Mouse (Mus musculus) forebrain, embryonic 14.5 days (tissue): ENCODE measurements around the gene A830031A19Rik. TPM values are rescaled to one million over a fixed set of nuclear protein-coding genes. Genes with fewer than 3 reads are reported as not detected.

Source experiments
- ATAC-seq: fragments of 200-750 bp; cut with Nextera tagmentation; 2 replicates; pipeline ENCODE4 v1.8.0; 2017; ENCODE audit warnings: mild to moderate bottlenecking, moderate library complexity
- DNase-seq: peaks from one replicate; pipeline ENCODE4 v3.0.0-alpha.2; 2015; ENCODE audit warnings: low spot score
- H3K27ac ChIP-seq: fragments of 300-500 bp; sonication (generic); 2 replicates; pipeline ENCODE4 v1.5.1; 2014; ENCODE audit warnings: low read depth, mild to moderate bottlenecking, control low read depth, low read length, moderate library complexity
- H3K27me3 ChIP-seq: fragments of 300-500 bp; sonication (generic); replicated peaks from 2 replicates; pipeline ENCODE4 v1.6.1; 2014; ENCODE audit warnings: low read length, control low read depth, mixed read lengths; ENCODE audit not compliant: control insufficient read depth, insufficient read depth
- H3K36me3 ChIP-seq: fragments of 300-500 bp; sonication (generic); 2 replicates; pipeline ENCODE4 v1.6.1; 2014; ENCODE audit warnings: low read length, control low read depth; ENCODE audit not compliant: control insufficient read depth, insufficient read depth
- H3K4me1 ChIP-seq: fragments of 300-500 bp; sonication (generic); 2 replicates; pipeline ENCODE4 v1.6.1; 2014; ENCODE audit warnings: antibody characterized with exemption, low read length, control low read depth; ENCODE audit not compliant: control insufficient read depth, insufficient read depth
- H3K4me2 ChIP-seq: fragments of 300-500 bp; sonication (generic); 2 replicates; pipeline ENCODE4 v1.6.1; 2014; ENCODE audit warnings: mild to moderate bottlenecking, control low read depth, low read length
- H3K4me3 ChIP-seq: fragments of 300-500 bp; sonication (generic); 2 replicates; pipeline ENCODE4 v1.5.1; 2014; ENCODE audit warnings: low read depth, low read length, control low read depth
- H3K9ac ChIP-seq: fragments of 300-500 bp; sonication (generic); 2 replicates; pipeline ENCODE4 v1.6.1; 2014; ENCODE audit warnings: mild to moderate bottlenecking, low read length, control low read depth, moderate library complexity
- H3K9me3 ChIP-seq: fragments of 300-500 bp; sonication (generic); replicated peaks from 2 replicates; pipeline ENCODE4 v1.6.1; 2016; ENCODE audit warnings: low read length, control low read depth, mixed read lengths; ENCODE audit not compliant: control insufficient read depth
- WGBS: fragments of 180-500 bp; shearing (Covaris S2); extraction: QIAGEN DNeasy Blood & Tissue Kit; methylation state at CpG from one replicate; pipeline ENCODE4 v1.1.7; 2014; 5-methylcytosine and 5-hydroxymethylcytosine counted together
- polyA plus RNA-seq: library from polyadenylated mRNA; unstranded; fragments of >200 nt; fragmentation: Nextera tagmentation; extraction: Ambion mirVana; gene quantifications from 2 replicates; pipeline ENCODE4 v1.2.1, GENCODE M21; 2014

A830031A19Rik gene
- polyA plus RNA-seq, 1 experiment from 2014 or later: 0.32 TPM

DNA sequence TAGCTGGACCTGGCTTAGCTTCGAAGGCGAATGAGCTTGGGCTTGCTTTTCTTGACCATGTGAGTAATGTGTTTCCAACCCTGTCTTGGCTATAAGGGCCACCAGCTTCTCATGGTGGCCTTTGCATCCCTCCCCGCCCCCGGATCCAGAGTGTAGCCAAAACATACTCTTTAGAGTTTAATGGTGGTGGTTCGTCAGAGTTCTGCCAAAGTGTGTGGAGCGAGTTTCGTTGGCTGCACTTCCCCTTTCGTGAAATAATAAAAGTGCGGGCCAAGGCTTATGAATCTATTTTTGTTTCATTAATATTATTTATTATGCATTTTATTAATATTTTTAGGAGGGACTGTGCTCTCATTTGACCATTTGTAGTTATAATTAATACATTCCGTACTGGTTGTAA is 24.4 kb upstream of the A830031A19Rik start:
- DNase-seq: no peak
- Histone ChIP-seq H3K4me3 (peak overlapping the region; percentile 10; the same call in 1 of the 2 replicates), H3K27me3 (no peaks in the 10 kb centered on the region), H3K4me2 (peak overlapping the region; percentile 43), H3K9me3 (no peaks in the 10 kb centered on the region), H3K36me3 (peaks cover 4% of the 10 kb centered on the region; the same call in 1 of the 2 replicates), H3K4me1 (peaks cover 89% of the 10 kb centered on the region), H3K9ac (peak overlapping the region; percentile 58), H3K27ac (peak overlapping the region; percentile 73)
- no peak for ATAC-seq
- WGBS: 47% methylated on average over 10 of the region's 10 CpGs

DNA sequence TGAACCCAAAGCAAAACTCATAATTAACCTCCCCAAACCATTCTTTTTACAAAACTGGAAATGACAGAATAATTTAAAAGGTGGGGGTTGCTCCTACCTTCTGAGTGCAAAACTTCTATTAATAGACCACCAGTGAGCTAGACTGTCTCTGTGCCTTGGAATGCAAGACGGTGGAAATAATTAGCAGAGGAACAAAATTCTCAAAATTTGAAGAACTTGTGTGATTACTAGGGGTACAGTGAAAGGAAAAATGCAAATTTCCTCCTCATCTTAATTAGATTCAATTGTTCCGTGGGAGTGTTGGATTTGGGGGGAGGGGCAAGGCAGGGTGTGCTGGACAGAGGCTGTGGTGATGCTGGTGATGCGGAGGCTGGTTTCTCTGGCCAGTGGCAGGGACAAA is 23.8 kb upstream of the A830031A19Rik start:
- Histone ChIP-seq H3K27ac (peak overlapping the region; percentile 73), H3K9ac (peak overlapping the region; percentile 58)

DNA sequence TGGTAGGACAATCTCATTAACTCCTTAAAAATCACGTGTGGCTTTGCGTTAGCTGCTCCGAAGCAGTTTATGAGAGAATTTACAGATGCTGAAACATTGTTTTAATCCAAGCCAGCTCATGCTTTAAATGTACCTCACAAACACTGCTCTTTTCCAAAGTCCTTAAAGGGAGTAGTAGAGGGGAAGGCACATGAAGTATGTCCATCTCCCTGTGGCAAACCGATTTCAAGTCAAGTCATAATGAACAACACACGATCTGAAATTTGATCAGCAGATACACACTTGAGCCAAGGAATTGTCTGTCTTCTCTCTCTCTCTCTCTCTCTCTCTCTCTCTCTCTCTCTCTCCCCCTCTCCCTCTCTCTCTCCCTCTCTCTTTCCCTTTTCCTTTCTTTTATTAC is 23.2 kb upstream of the A830031A19Rik start:
- Histone ChIP-seq H3K27ac (peak overlapping the region; percentile 94; the same call in 1 of the 2 replicates), H3K4me2 (peak overlapping the region; percentile 49), H3K27me3 (no peaks in the 10 kb centered on the region), H3K9ac (peak overlapping the region; percentile 29; the same call in 1 of the 2 replicates), H3K4me3 (no peak overlapping the region), H3K4me1 (peaks cover 89% of the 10 kb centered on the region), H3K36me3 (peaks cover 6% of the 10 kb centered on the region), H3K9me3 (no peaks in the 10 kb centered on the region)
- no peak for DNase-seq
- no peak for ATAC-seq
- WGBS: 30% methylated on average over 5 of the region's 5 CpGs

More for the DNA sequence above, 23.8 kb upstream of the A830031A19Rik start:
- ATAC-seq (no peak), DNase-seq (no peak)
- Histone ChIP-seq H3K36me3 (peaks cover 4% of the 10 kb centered on the region; the same call in 1 of the 2 replicates), H3K4me1 (peaks cover 91% of the 10 kb centered on the region), H3K27me3 (no peaks in the 10 kb centered on the region), H3K4me2 (peak overlapping the region; percentile 43), H3K4me3 (peak overlapping the region; percentile 10), H3K9me3 (no peaks in the 10 kb centered on the region)
- WGBS: 4% methylated on average over 3 of the region's 3 CpGs

DNA sequence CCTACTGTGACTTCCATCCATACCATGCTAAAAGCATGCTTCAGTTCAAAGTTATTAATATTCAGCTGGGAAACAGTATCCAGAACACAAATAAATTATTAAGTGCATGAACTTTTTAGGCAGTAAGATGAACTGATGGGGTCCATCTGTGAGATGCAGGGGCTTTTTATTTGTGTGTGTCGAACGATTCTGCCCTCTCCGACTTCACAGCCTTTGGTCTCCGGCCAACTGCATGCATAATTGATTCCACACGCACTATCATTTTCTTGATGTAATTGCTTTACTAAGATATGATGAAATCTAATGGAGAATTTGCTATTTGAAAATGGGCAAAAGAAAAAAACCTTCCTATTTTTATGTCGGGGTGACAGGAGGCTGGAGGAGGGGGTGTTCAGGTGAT is 22.2 kb upstream of the A830031A19Rik start:
- Histone ChIP-seq H3K27me3 (no peaks in the 10 kb centered on the region), H3K27ac (peak overlapping the region; percentile 94), H3K36me3 (peaks cover 14% of the 10 kb centered on the region), H3K9me3 (no peaks in the 10 kb centered on the region), H3K9ac (peak overlapping the region; percentile 55), H3K4me2 (peak overlapping the region; percentile 49), H3K4me1 (peaks cover 87% of the 10 kb centered on the region), H3K4me3 (peak overlapping the region; percentile 4)
- 12% methylated on average over 6 of the region's 6 CpGs for WGBS
- ATAC-seq (no peak), DNase-seq (no peak)

DNA sequence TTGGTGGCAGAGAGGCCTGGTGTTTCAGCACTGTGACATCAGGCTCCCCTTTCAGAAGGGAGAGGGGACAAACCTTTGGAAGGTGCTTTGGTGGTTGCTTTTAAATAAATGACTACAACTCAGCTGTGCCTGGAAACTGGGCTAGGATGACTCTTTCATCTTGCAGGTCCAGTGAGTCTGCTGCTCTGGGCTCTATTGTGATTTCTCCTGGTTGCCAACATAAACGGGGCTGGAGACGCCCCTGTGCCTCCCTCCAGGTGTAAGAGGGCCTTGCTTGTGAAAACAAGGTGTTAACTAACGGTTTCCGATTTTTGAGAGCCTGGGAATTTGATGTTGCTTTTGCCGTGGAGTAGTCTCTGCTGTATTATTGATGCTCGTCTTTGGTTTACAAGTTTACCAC is 21.6 kb upstream of the A830031A19Rik start:
- Histone ChIP-seq H3K27ac (peak overlapping the region; percentile 94), H3K4me1 (peaks cover 86% of the 10 kb centered on the region), H3K4me2 (peak overlapping the region; percentile 49), H3K4me3 (peak overlapping the region; percentile 4), H3K36me3 (peaks cover 10% of the 10 kb centered on the region), H3K9me3 (no peaks in the 10 kb centered on the region), H3K27me3 (no peaks in the 10 kb centered on the region), H3K9ac (peak overlapping the region; percentile 55)
- DNase-seq: no peak
- WGBS: 17% methylated on average over 6 of the region's 6 CpGs
- no peak for ATAC-seq

DNA sequence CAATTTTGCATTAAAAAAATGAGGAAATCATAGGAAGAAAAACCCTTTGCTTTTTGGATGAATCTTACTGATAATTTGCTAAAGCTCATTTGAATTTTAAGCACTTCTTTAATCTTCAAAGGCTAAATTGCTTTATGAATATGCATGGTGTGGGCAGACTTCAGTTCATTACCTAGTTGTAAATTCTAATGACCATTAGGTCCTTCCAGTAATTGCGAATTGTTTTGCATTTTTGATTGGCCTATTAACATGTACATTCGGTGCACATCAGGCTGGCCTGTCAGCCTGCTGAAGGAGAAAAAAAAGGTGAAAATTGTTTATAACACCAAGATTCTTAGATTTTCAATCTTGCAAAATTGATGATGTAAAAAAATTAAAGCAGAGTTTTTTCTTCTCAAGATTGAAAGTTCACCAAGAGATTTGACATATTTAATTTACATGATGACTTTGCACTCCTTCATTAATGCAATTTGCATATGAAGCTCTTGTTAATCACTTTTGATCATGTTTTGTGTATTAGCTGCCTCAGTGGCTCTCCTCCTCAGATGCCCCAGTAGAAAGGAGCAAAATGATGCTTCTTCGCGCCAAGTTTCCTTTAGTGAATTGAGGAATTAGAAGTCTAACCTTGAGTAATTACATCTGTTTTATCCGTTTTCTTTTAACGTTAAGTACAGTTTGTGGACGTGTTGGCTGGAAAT is 21.0 kb upstream of the A830031A19Rik start:
- Histone ChIP-seq H3K27ac (peak overlapping the region; percentile 94), H3K4me2 (peak overlapping the region; percentile 49), H3K9ac (peak overlapping the region; percentile 61), H3K4me1 (peaks cover 86% of the 10 kb centered on the region), H3K27me3 (no peaks in the 10 kb centered on the region), H3K36me3 (peaks cover 10% of the 10 kb centered on the region), H3K9me3 (no peaks in the 10 kb centered on the region), H3K4me3 (peak overlapping the region; percentile 13)
- WGBS: 8% methylated on average over 7 of the region's 7 CpGs
- DNase-seq (peak; percentile 94), ATAC-seq (peak; percentile 87)

DNA sequence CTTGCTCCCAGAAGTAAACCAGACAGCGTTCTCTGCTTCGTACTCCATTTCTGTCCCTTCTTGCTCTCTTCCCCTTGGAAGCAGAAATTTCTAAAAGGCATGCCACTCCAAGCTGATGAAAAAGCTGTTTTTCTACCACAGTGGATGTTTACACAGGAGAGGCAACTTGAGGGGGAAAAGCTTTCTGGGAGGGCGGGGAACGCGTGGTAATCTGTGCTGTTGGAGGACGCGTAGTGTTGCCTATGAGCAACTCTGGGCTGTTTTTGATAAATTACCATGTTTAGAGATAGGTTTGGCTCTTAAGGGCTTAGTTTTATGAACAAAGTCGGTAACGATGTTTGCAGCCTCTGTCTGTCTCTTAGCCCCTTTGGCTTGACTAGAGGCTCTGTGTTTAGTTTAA is 20.4 kb upstream of the A830031A19Rik start:
- H3K9me3 ChIP-seq: no peaks in the 10 kb centered on the region
- H3K36me3 ChIP-seq: peaks cover 14% of the 10 kb centered on the region
- peaks cover 84% of the 10 kb centered on the region for H3K4me1 ChIP-seq
- DNase-seq: peak; percentile 87
- H3K4me2 ChIP-seq: peak overlapping the region; percentile 49
- WGBS: 8% methylated on average over 9 of the region's 9 CpGs
- peak overlapping the region; percentile 61 for H3K9ac ChIP-seq
- ATAC-seq: peak; percentile 64
- H3K27me3 ChIP-seq: no peaks in the 10 kb centered on the region
- H3K27ac ChIP-seq: peak overlapping the region; percentile 94
- peak overlapping the region; percentile 13 for H3K4me3 ChIP-seq

DNA sequence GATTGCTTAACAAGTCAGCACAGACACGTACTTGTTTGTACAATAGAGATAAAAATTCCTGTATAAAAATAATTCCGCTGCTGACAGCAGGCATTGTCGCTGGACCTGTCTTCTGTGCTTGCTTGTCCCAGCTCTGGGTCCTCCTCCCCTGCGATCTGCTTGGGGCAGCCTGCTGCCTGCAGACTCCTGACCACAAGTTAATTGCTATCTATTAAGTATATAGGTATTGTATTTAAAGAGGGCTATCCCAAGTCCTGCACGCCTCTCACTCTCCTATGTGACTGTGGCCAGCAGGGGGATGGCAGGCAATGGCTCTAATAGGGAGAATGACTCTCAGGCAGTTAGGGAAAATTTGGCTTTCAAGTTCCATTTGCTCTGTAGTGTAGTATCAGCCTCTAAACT is 19.2 kb upstream of the A830031A19Rik start:
- no peak overlapping the region for H3K4me3 ChIP-seq
- H3K9ac ChIP-seq: peak overlapping the region; percentile 61
- WGBS: 29% methylated on average over 5 of the region's 5 CpGs
- no peak for DNase-seq
- H3K27me3 ChIP-seq: no peaks in the 10 kb centered on the region
- H3K4me2 ChIP-seq: peak overlapping the region; percentile 49
- no peak for ATAC-seq
- peaks cover 84% of the 10 kb centered on the region for H3K4me1 ChIP-seq
- H3K9me3 ChIP-seq: no peaks in the 10 kb centered on the region
- peaks cover 24% of the 10 kb centered on the region for H3K36me3 ChIP-seq
- H3K27ac ChIP-seq: peak overlapping the region; percentile 94

DNA sequence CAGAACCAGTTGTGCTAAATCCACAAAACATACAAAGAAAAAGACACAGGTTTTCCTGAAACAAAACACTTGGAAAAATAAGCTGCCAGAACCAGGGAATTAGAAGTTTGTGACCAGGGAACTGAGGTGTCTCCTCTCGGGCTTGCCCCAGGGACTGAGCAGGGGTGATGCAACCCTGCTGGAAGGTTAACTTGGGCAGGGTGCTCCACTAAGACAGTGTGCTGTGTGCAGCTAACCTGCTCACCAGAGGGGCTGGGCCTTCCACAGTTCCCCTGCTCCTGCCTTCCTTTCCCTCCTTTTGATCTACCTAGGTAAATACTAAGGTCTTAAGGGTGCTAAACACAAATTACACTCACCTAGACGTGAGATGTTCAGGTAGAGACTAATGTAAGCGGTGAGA is 17.8 kb upstream of the A830031A19Rik start:
- ATAC-seq (no peak), DNase-seq (no peak)
- Histone ChIP-seq H3K36me3 (peaks cover 34% of the 10 kb centered on the region), H3K4me3 (no peak overlapping the region), H3K27me3 (no peaks in the 10 kb centered on the region), H3K4me1 (peaks cover 78% of the 10 kb centered on the region), H3K27ac (peak overlapping the region; percentile 75), H3K9me3 (no peaks in the 10 kb centered on the region), H3K9ac (peak overlapping the region; percentile 10), H3K4me2 (peak overlapping the region; percentile 17; the same call in 1 of the 2 replicates)
- WGBS: 48% methylated on average over 3 of the region's 3 CpGs
